Mouse (Mus musculus) liver (tissue): ENCODE results near the gene Ttc41.
"Not testable (repeated sequence)": the region's sequence is repeated elsewhere in the genome, so short reads cannot be mapped to it uniquely, and the experiment has no call there.

Experiments
- DNase-seq: peaks from one replicate; pipeline ENCODE4 v3.0.0-alpha.2; 2020; ENCODE audit warnings: mixed read lengths

Gene Ttc41

DNA sequence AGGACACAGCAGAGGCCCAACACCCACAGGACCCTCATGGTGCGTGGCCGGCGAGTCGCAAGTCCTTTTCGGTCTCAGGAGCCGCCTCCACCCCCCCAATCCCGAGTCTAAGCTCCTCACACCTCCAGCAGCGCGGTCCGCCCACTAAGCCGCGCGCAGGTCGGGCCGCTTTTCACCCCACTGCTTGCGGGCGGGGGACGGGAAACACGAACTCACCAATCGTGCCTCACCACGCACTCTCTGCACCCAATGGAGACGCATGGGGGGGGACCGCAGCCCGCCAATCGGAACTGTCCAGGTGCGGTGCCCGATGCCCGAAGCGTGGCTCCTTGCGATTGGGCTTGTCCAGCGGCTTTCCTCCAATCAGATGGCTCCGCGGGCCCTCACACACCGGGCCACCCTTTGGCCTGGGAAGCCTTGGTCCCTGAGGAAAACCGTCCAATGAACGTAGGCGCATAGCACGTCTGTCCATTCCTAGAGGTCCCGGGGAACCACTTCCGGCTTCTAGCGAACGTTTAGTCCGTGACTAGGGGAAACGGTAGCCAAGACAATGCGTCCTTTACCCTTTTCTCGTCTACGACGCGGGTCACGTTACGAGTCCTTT, at the start of gene Ttc41, which contains the start of gene Hsp90b1:
Gene Ttc41, plus strand, starts transcription at position 494 of the 604 bp plus-strand sequence.
Gene Hsp90b1, minus strand, starts transcription at position 192 of the 604 bp plus-strand sequence.
- DNase-seq, result peak; percentile 99

DNA sequence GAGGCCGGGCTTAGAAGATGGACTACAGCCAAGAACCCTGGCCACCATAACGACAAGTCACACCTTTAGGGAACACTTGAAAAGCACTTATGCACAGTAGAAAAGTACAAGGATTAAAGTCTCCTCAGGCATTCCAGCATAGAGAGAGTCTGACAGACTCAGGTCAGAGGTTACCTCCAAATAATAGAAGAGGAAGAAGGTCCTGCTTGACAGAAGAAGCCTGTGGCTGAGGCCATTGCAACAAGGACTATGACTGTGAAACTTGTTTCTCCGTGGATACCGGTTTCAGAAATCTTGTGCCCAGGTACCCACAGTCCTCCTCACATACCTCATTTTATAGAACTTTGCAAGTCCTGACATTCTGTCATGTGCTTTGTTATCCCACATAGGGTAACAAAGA, 35.1 kb upstream of the Ttc41 start:
- not testable (repeated sequence) for DNase-seq

DNA sequence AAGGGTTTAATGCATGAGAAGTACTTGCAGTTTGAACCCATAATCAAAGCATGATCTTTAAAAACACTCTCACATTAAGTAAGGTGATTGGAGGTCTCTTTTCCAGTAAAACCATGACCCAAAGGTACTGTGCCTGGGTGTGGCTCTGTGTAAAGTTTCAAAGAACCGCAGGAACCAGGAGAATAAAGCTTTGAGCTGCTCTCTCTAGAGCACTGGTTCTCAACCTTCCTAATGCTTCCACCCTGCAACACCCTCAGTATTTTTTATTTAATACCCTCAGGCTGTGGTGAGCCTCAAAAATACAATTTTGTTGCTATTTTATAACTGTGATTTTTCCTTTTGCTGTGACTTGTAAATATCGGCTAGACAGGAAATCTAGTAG, 20.8 kb upstream of the Ttc41 start:
- not testable (repeated sequence) for DNase-seq

DNA sequence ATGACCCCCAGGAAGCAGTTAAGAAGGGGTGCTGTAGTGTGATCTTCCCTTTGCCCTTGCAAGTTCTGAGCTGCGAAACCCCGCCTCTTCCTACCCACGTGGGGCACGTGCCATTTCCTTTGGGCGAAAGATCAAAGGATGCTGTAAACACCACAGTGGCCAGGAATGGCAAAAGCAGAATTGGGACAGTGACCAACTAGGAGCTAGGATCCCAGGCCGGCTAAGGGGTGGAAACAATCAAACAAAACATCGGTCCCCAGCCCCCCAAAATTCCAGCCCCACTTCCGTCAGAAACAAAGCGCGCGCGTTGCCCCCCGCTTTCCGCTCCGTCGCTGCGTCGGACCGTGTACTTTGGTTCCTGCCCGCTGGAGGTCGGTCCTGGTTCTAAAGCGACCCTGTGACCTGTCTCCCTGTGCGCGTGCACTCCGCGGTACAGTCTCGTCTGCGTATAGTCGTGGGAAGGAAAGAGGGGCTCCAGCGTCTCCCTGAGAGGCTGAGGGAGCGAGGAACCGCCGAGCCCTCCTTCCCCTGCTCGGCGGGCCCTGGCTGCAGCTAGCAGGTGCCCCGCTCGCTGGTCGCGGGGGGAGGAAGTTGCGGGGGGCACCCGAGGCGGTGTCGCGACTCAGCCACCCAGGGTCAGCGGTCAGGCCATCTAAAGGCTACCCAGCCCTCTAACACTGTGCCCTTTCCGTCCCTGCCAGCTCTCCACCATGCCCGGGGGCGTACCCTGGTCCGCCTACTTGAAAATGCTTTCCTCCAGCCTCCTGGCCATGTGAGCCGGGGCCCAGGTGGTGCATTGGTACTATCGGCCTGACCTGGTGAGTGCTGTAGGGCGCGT, 20.2 kb upstream of the Ttc41 start:
- peak; percentile 77 for DNase-seq

DNA sequence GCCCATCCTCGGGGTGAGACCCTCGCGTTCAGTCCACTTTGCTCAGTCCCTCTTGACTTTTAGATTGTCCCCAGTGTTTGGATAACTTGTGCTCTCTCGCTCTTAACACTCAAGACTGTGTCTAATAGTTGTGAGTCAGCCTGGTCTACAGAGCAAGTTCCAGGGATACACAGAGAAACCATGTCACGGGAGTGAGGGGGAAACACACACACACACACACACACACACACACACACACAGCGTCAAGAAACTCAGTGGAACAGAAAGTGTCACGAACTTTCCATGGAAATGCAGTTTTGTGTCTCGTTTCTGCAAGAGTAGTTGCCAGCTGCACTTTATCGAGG, 19.6 kb upstream of the Ttc41 start:
- DNase-seq, result not testable (repeated sequence)

DNA sequence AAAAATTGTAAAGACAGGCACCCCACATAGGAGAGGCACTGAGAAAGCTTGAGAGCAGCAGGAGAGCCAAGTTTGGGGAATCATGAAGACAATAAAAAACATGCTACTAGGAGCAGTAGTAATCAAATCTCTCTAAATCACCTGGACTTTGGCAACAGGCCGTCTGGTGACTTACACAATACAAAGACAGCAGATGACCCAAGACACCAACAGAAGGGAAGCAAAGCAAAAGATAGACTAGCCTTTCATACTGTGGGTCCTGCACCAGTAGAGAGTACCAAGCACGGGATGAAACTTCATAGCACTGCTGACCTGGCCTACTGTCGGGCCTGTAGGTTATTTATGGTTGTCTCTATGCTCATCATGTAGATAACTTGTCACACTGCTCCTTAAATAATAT, 5.4 kb upstream of the Ttc41 start:
- no peak for DNase-seq

DNA sequence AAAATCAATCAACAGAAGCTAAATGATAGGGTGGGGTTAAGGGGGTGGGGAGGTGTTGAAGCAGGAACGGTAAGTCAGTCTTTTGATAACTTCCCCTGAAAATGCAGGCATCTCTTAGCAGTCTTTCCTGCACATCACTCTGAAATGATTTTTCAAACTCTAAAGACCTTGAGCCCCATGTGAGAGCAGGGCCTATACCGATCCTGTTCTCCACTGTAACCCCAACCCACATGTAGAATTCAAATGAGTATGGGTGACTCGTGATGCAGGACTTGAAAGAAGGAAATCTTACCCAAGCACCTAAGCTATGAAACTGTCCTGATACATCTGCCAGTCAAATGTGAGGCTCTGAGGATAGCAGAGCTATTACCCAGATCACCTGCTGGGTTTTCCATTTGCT, 4.6 kb upstream of the Ttc41 start:
- DNase-seq, result no peak

DNA sequence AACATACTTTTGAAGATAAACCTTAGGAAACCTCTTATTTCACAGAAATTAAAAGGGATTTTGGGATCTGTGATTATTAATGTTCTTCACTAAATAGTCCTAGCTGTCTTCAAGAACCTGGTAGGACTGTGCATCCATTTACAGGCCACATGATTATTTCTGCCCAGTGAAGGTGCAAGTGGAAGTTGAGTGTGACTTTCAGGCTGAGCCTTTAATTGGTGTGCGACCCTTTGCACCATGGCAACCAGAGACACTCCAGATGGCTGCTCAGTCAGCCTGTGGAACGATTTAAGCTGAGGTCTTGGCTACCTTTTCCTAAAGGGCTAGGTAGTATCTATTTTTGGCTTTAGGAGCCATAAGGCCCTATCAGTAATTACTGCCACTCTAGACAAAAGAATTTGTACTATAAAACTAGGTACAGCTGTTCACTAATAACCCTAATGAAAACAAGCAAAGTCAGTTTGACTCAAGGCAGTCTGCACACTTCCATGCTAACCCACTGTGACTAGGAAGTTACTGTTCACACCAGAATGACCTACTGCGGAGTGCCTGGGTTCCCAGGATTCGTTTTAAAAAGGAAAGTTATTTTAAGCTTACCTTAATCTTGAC, 3.2 kb upstream of the Ttc41 start:
- no peak for DNase-seq

DNA sequence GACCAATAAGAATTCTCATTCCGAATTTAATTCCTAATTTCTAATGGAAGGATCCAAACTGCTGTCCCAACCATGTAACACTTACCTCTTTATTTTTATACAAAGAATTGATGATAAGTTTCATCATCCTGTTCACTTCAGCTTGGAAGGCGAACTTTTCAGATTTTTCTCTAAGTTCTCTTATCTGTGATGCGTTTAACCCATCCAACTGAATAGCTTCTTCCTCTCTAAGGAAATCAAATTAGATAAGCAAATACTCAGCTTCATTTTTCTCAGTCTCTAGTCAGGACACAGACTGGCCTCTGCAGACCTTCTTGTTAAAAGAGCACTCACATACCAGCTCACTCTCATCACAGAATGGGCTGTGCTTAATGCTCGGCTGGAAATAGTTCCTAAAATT, 2.2 kb upstream of the Ttc41 start:
- DNase-seq, result no peak

DNA sequence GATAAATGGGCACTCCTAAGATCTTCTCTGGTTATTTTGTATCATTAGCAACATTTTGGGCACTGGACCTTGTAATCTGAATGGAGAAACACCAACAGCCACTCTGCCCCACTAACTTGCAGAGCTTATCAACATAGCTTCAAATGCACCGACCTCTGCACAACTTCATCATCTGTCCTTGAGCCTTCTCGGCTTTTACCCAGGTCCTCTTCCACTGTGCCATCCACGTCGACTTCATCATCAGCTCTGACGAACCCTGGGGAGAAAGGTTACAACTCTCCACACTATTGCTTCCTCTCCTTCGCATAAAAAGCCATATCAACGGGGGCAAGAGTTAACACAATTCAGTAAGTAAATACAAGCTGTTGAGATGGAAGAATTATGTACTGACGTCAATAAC, 1.5 kb upstream of the Ttc41 start:
- no peak for DNase-seq

DNA sequence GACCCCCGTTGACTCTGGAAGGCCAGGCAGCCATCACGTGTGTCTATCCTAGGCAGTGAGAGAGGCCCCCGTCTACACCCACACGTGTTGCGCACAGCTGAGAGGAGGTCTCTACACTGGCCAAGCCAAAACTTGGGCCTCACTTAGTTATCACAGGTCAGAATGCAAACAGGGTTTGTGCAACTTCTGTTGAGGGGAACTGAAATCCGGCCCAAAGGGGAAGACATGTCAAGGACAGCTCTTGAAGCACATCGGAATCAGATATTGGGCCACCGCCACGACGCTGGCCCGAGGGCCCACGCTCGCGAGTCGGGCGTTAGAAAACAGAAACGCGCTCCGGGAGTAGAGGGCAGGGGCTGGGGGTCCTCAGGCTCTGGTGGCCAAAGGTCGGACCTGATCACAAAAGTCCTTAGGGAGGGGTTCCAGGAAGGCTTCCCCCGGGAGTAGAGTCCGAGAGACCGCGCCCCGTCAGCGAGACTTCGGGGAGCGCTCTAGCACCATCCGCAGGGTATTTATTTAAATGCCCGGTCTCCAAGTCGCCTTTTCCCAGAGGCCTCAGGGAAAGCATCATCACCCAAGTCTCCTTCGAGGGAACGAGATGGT, 921 bp upstream of the Ttc41 start:
- DNase-seq, result peak; percentile 47

DNA sequence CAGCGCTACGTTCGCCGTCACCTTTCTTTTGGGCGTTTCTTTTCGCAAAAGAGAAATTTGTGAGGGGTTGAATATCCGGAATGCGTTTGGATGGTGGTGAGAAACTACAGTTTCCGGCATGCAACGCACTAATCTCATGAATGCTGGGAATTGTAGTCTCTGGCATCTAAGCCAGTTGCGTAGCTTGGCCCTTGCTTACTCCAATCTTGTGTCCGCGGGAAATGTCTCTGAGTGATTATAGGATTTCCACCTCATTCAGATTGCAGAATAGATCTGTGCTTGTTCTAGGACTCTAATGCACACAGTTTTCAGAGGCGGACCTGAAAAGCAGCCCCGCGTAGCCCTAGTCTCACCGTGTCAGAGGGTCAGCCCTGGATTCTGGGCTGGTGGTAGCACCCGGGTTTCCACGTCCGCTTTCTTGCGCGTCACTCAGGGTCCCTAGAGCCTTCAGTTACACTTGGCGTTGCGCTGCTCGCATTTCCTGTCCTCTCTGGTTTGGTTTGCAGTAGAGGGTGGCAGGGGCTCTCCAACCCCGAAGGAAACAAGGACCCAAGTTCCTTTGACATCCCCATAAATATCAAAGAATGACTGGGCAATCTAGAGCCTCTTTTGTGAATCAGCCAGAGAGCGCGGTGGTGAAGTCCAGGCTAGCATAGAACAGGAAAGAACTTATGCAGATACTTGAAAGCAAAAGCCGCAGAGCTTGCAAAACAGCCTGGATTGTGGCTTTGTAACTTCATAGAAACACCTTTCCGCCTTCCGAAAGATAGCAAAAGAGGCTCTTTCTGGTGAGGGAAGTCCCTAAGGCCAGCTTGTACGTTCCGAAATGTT, 526 bp downstream of the Ttc41 start:
- DNase-seq, result peak; percentile 79

DNA sequence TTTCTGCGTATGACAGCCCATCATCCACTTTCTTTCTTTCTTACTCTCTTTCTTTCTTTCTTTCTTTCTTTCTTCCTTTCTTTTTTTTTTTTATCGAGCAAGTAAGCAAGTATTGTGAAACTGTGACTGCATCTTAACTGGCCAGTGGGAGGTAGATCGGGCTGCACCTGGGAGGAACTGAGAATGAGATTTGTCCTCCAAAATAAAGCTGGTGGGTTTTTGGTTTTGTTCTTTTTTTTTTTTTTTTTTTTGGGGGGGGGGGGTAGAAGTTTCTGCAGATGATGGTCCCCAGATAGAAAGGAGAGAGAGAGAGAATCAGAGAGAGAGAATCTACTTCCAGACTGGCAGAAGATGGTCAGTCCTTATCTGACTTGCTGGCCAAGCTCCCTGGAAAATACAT, 1.5 kb downstream of the Ttc41 start:
- DNase-seq, result no peak

DNA sequence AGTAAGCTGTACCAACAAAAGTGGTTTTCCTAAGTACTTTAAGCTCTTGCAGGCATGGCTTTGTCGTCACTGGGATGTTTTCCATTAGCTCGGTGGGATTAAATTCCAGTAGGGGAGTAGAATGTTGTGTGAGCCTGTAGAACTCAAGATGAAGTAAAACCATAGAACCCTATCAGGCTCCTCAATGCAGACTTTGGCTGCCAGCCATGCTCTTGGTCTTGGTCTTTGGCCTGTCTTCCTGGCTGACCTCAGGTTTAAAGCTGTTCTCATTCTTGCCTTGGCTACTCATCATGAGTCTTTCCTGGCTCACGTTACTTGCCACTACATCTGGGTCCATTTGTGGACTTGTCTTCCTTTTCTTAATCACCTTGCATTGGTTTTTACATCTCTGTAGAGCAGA, 6.5 kb downstream of the Ttc41 start:
- no peak for DNase-seq

DNA sequence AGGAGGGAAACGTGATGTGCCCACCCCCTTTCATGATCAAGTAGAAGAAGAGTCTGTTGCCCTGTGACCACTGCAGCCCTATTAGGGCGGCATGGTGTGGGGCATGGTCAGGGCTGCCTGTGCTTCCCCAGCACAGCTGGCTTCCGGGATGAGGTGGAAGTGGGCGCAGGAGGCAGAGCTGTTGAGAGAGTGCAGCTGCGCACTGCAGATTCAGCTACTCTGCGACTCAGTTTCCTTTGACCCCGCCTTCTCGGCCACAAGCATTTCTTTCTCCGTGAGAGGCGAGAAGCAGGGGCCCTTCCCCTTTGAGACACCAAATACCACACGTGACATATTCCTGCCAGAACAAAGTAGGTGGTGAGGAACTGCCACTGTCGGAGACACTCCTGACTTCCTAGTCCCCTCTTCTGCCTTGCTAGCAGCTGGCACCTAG, 22.0 kb downstream of the Ttc41 start:
- peak; percentile 70 for DNase-seq

DNA sequence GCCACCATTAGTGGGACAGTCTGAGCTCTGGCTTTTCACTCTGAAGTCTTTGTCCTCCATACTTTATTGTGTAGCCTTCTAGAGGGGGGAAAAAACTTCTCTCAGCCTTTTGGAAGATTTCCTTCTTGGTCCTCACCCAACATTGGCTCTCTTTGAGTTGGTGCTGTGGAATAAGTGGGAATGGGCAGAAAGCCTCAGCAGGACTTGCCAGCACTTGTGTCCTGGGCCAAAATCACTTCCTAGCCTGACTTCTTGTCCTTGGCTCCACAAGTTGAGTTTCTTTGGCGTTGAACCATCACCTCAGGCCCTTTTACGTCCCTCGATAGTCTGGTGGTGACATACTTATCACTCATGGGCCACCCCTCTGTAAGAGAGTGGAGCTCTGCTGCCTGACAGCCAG, 22.6 kb downstream of the Ttc41 start:
- no peak for DNase-seq

DNA sequence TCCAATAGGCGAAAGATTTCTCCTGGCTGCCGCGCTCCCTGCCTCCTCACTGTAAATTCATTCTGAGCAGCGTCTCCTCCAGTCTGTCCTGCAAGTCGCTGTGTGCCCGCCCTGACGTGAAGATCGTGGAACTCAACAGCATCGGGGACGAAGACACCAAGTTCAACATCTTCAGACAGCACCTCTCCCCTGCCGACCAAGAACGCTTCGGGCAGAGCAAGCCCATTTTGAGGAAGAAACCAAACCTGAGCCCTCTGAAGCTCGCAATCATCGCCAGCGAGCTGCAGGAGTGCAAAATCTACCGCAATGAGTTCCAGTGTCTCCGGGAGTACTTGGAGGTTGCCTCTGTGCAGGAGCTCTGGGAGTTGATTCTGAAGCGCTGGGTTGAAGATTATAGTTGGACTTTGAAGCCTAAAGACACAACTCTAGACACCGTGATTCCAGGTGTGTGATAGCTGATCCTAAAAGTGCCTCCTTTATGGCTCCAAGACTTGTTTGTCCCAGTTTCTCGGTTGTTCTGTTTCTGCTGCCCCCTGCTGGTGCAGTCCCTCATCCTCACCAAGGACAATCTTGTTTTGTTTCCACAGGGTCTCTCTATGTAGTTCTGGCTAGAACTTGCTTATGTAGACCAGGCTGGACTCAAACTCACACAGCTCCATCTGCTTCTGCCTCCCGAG, 25.4 kb downstream of the Ttc41 start:
- peak; percentile 81 for DNase-seq

DNA sequence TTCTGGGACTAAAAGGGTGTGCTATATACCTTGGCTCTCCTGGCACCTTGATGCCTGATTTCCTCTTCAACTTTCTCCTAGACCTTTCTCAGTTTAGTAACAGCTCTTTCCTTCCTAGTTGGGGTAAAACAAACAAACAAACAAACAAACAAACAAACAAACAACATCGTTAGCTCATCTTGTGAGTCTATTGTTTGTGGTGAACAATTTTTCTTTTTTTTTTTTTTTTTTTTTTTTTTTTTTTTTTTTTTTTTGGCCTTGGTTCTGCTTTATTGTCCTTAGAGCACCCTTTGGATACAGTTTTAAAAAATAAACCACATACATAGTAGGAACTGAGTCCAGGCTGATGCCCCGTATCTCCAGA, 25.9 kb downstream of the Ttc41 start:
- DNase-seq, result no peak

DNA sequence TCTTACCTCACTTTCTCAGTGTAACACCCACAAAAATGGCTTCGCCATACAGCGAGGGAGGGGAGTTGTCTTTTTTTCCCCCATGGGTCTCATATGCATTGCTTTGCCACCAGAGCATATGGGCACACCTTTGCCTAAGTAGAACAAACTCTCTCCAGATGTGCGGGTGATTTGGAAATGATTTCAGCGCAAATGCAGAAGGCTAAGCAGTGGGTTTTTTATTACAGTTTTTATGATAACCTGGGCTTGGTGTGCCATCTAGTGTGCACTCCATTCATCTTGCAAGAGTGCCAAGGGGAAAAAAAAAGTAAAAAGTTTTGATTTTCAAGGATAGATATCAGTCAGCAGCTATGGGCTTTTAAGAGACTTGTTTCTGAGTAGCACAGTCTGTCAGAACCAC, 29.4 kb downstream of the Ttc41 start:
- DNase-seq, result no peak

DNA sequence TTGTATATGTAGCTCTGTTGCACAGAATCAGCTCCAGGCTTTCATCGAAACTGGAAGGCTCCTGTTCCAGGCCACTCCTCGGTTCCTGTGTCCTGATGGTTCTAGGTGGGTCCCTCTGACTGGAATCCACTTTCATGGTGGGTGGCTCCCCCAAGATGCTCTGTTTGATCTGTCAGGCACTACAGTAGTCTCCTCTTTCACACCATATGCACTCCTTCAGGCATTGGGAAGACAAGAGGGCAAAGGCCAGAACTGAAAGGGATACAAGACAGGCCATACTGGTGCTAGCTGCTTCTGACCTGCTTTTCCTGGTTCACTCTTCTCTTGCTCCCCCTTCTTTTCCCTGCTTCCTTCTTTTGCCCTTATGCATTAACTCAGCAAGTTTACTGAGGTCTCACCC, 37.3 kb downstream of the Ttc41 start:
- no peak for DNase-seq

DNA sequence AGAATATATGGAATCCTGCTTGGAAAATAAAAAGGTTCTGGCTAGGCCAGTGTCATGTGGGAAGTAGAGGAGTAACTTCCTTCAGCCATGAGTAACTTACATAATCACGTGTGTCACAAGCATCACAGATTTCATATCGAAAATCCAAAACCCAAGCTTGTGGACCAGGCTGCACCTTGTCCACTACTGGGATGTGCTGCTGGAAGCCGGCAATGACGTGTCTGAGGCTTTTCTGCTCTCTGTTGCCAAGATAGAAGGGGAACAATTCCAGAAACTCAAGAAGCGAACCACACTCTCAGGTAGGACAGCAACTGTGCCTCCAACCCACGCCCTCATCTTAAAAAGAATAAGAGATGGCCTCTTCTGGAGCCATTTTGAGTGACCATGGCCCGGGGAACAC, 38.7 kb downstream of the Ttc41 start:
- no peak for DNase-seq

DNA sequence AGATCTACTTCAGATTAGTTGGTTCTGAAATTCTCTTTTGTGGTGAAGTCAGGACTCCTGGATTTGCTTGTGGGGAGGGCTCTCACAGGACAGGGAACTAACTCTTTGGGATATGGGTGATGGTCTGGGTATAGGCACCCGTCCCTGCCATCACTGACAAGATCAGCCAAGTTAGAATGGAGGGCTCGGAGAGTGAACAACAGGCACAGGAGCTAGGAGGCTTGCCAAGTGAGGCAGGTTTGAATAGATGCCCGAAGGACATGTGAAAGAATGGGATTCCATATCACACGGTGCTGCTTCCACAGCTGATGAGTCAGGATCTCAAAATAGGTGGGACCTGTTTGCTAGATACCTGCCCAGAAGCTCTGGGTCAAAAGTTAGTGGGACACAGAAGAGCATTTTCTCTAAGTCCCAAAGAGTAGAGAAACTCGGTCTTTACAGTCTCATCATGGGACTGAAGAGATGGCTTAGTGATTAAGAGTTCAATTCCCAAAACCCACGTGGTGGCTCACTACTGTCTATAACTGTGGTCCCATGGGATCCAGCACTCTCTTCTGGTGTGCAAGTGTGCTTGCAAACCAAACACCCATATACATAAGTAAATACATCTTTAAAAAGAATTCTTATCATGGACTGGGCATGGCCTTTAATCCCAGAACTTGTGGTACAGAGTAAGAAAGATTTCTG, 50.3 kb downstream of the Ttc41 start:
- DNase-seq, result no peak
